Mouse (Mus musculus) intestine, embryonic 14.5 days (tissue): ENCODE results near the gene 1500009C09Rik. TPM values are rescaled to one million over a fixed set of nuclear protein-coding genes. Genes with fewer than 3 reads are reported as not detected.
A peak's percentile ranks its signal among the peaks of the same experiment; 100 is the strongest.

ENCODE experiments used
- ATAC-seq: fragments of 200-750 bp; cut with Nextera tagmentation; replicated peaks from 2 replicates; pipeline ENCODE4 v1.8.0; 2017; ENCODE audit warnings: low read depth, moderate number of reproducible peaks, moderate TSS enrichment, moderate library complexity; ENCODE audit not compliant: low FRiP score, low TSS enrichment
- DNase-seq: peaks from one replicate; pipeline ENCODE4 v3.0.0-alpha.2; 2018; ENCODE audit warnings: low spot score
- H3K27ac ChIP-seq: fragments of 300-500 bp; sonication (generic); 2 replicates; pipeline ENCODE4 v1.5.1; 2014; ENCODE audit warnings: low read depth, mild to moderate bottlenecking, control low read depth
- H3K27me3 ChIP-seq: fragments of 300-500 bp; sonication (generic); replicated peaks from 2 replicates; pipeline ENCODE4 v1.6.1; 2014; ENCODE audit warnings: low read length, control low read depth; ENCODE audit not compliant: control insufficient read depth, insufficient read depth
- H3K36me3 ChIP-seq: fragments of 300-500 bp; sonication (generic); 2 replicates; pipeline ENCODE4 v1.6.1; 2014; ENCODE audit warnings: low read length, control low read depth; ENCODE audit not compliant: control insufficient read depth, insufficient read depth
- H3K4me1 ChIP-seq: fragments of 300-500 bp; sonication (generic); replicated peaks from 2 replicates; pipeline ENCODE4 v1.6.1; 2014; ENCODE audit warnings: low read length, control low read depth, mixed read lengths; ENCODE audit not compliant: control insufficient read depth, insufficient read depth
- H3K4me2 ChIP-seq: fragments of 300-500 bp; sonication (generic); 2 replicates; pipeline ENCODE4 v1.6.1; 2014; ENCODE audit warnings: low read length
- H3K4me3 ChIP-seq: fragments of 300-500 bp; sonication (generic); 2 replicates; pipeline ENCODE4 v1.5.1; 2014; ENCODE audit warnings: low read depth, low read length, control low read depth, mixed read lengths
- H3K9ac ChIP-seq: fragments of 300-500 bp; sonication (generic); 2 replicates; pipeline ENCODE4 v1.6.1; 2014; ENCODE audit warnings: mild to moderate bottlenecking, low read length
- H3K9me3 ChIP-seq: fragments of 300-500 bp; sonication (generic); 2 replicates; pipeline ENCODE4 v1.6.1; 2016; ENCODE audit warnings: low read length, control low read depth; ENCODE audit not compliant: control insufficient read depth
- WGBS: fragments of 180-500 bp; shearing (Covaris S2); extraction: QIAGEN DNeasy Blood & Tissue Kit; methylation state at CpG from one replicate; pipeline ENCODE4 v1.1.7; 2014; 5-methylcytosine and 5-hydroxymethylcytosine counted together
- polyA plus RNA-seq: library from polyadenylated mRNA; unstranded; fragments of >200 nt; fragmentation: Nextera tagmentation; extraction: Ambion mirVana; gene quantifications from 2 replicates; pipeline ENCODE4 v1.2.1, GENCODE M21; 2014

1500009C09Rik gene
- polyA plus RNA-seq, 1 experiment from 2014 or later: not detected

GRCm38 (mm10) chr15:82255944-82256383, 3.8 kb downstream of the 1500009C09Rik start:
- H3K36me3 ChIP-seq: no peaks in the 10 kb centered on the region
- no peak overlapping the region for H3K4me2 ChIP-seq
- no peaks in the 10 kb centered on the region for H3K9me3 ChIP-seq
- ATAC-seq (no peak), DNase-seq (no peak)
- H3K27ac ChIP-seq: no peak overlapping the region
- 25% methylated on average over 10 of the region's 10 CpGs for WGBS
- no peaks in the 10 kb centered on the region for H3K27me3 ChIP-seq
- no peak overlapping the region for H3K4me3 ChIP-seq
- no peak overlapping the region for H3K9ac ChIP-seq
- H3K4me1 ChIP-seq: no peaks in the 10 kb centered on the region; the same call in 1 of the 2 replicates

GRCm38 (mm10) chr15:82259510-82259909, 7.3 kb downstream of the 1500009C09Rik start:
- no peaks in the 10 kb centered on the region for H3K27me3 ChIP-seq
- 16% methylated on average over 16 of the region's 16 CpGs for WGBS
- H3K4me2 ChIP-seq: no peak overlapping the region
- H3K4me3 ChIP-seq: no peak overlapping the region
- no peak overlapping the region for H3K27ac ChIP-seq
- H3K4me1 ChIP-seq: no peaks in the 10 kb centered on the region; the same call in 1 of the 2 replicates
- ATAC-seq (no peak), DNase-seq (peak; percentile 80)
- no peaks in the 10 kb centered on the region for H3K9me3 ChIP-seq
- no peaks in the 10 kb centered on the region for H3K36me3 ChIP-seq
- no peak overlapping the region for H3K9ac ChIP-seq

- no peak overlapping the region for H3K27ac ChIP-seq
- H3K9ac ChIP-seq: no peak overlapping the region
- ATAC-seq: no peak
These were observed 14.2 kb downstream of the 1500009C09Rik start for GRCm38 (mm10) chr15:82266356-82266755.

GRCm38 (mm10) chr15:82268185-82268584, 16.0 kb downstream of the 1500009C09Rik start:
- no peak overlapping the region for H3K4me3 ChIP-seq
- WGBS: 28% methylated on average over 3 of the region's 3 CpGs
- no peaks in the 10 kb centered on the region for H3K9me3 ChIP-seq
- 0 out of 2 replicates have a peak, but pooled peaks cover 3% of the 10 kb centered on the region for H3K27me3 ChIP-seq
- DNase-seq: no peak
- no peaks in the 10 kb centered on the region for H3K36me3 ChIP-seq
- no peak for ATAC-seq
- no peak overlapping the region for H3K27ac ChIP-seq
- H3K4me2 ChIP-seq: no peak overlapping the region
- no peak overlapping the region for H3K9ac ChIP-seq
- H3K4me1 ChIP-seq: no peaks in the 10 kb centered on the region

More at GRCm38 (mm10) chr15:82266356-82266755, 14.2 kb downstream of the 1500009C09Rik start:
- Histone ChIP-seq H3K36me3 (no peaks in the 10 kb centered on the region), H3K9me3 (no peaks in the 10 kb centered on the region), H3K4me3 (no peak overlapping the region), H3K4me2 (no peak overlapping the region), H3K4me1 (no peaks in the 10 kb centered on the region), H3K27me3 (no peaks in the 10 kb centered on the region)
- 13% methylated on average over 6 of the region's 6 CpGs for WGBS
- DNase-seq: peak; percentile 93

- Histone ChIP-seq H3K4me3 (no peak overlapping the region), H3K4me2 (no peak overlapping the region), H3K36me3 (no peaks in the 10 kb centered on the region), H3K9me3 (no peaks in the 10 kb centered on the region), H3K4me1 (no peaks in the 10 kb centered on the region), H3K27me3 (peaks cover 9% of the 10 kb centered on the region), H3K9ac (no peak overlapping the region), H3K27ac (no peak overlapping the region)
- no peak for DNase-seq
- 85% methylated on average over 9 of the region's 9 CpGs for WGBS
- ATAC-seq: no peak
These were observed 16.6 kb downstream of the 1500009C09Rik start for GRCm38 (mm10) chr15:82268783-82269182.

GRCm38 (mm10) chr15:82271201-82271600, 19.0 kb downstream of the 1500009C09Rik start:
- no peaks in the 10 kb centered on the region for H3K9me3 ChIP-seq
- H3K36me3 ChIP-seq: no peaks in the 10 kb centered on the region
- H3K4me1 ChIP-seq: peaks cover 3% of the 10 kb centered on the region; the same call in 1 of the 2 replicates
- H3K27me3 ChIP-seq: peaks cover 29% of the 10 kb centered on the region
- H3K4me2 ChIP-seq: no peak overlapping the region
- H3K27ac ChIP-seq: no peak overlapping the region
- ATAC-seq: peak; percentile 28; the same call in 1 of the 2 replicates
- 11% methylated on average over 5 of the region's 5 CpGs for WGBS
- no peak overlapping the region for H3K9ac ChIP-seq
- H3K4me3 ChIP-seq: no peak overlapping the region
- DNase-seq: peak; percentile 85

- Histone ChIP-seq H3K4me3 (no peak overlapping the region), H3K4me1 (peaks cover 4% of the 10 kb centered on the region; the same call in 1 of the 2 replicates), H3K4me2 (no peak overlapping the region), H3K36me3 (no peaks in the 10 kb centered on the region), H3K27me3 (peaks cover 29% of the 10 kb centered on the region), H3K9ac (no peak overlapping the region), H3K27ac (no peak overlapping the region), H3K9me3 (no peaks in the 10 kb centered on the region)
- WGBS: 86% methylated on average over 6 of the region's 6 CpGs
- DNase-seq: no peak
- no peak for ATAC-seq
These were observed 20.1 kb downstream of the 1500009C09Rik start for GRCm38 (mm10) chr15:82272295-82272694.

GRCm38 (mm10) chr15:82274593-82274926, 22.4 kb downstream of the 1500009C09Rik start, which contains the start of gene Sept3:
Sept3 (plus strand) TSS chr15:82274893.
- 27% methylated on average over 6 of the region's 6 CpGs for WGBS
- ATAC-seq: no peak
- H3K4me2 ChIP-seq: peak within 1 kb of the TSS; percentile 97
- H3K27me3 ChIP-seq: peaks cover 29% of the 10 kb centered on the region
- H3K9me3 ChIP-seq: no peaks in the 10 kb centered on the region
- H3K36me3 ChIP-seq: no peaks in the 10 kb centered on the region
- H3K4me1 ChIP-seq: peaks cover 4% of the 10 kb centered on the region; the same call in 1 of the 2 replicates
- peak within 1 kb of the TSS; percentile 55 for H3K4me3 ChIP-seq
- DNase-seq: no peak
- H3K27ac ChIP-seq: peak within 1 kb of the TSS; percentile 51; the same call in 1 of the 2 replicates
- H3K9ac ChIP-seq: peak within 1 kb of the TSS; percentile 58
